Mouse (Mus musculus) brain, embryonic 14.5 days (tissue): ENCODE results near the gene Ttc30b. TPM values are rescaled to one million over a fixed set of nuclear protein-coding genes. Genes with fewer than 3 reads are reported as not detected.

Experiments used
- DNase-seq: peaks from one replicate; pipeline ENCODE4 v3.0.0-alpha.2; 2011; ENCODE audit warnings: low read depth
- CTCF ChIP-seq: fragments of 200-500 bp; IDR thresholded peaks from 2 replicates; pipeline ENCODE4 v1.5.1; 2012; ENCODE audit warnings: inconsistent platforms, mild to moderate bottlenecking, moderate library complexity, borderline replicate concordance; ENCODE audit not compliant: insufficient read depth, insufficient read length; ENCODE audit errors: extremely low read depth
- POLR2A ChIP-seq: fragments of 200-500 bp; IDR thresholded peaks from 2 replicates; pipeline ENCODE4 v1.6.1; 2012; ENCODE audit warnings: mild to moderate bottlenecking, inconsistent platforms, borderline replicate concordance; ENCODE audit not compliant: poor library complexity, insufficient read depth, insufficient read length, severe bottlenecking; ENCODE audit errors: extremely low read depth
- polyA plus RNA-seq: library from polyadenylated mRNA; depleted of rRNA; stranded (reverse); fragments of >200 nt; gene quantifications from 2 replicates; pipeline ENCODE4 v1.2.3, GENCODE M21; 2012; rRNA removed

Gene Ttc30b
- polyA plus RNA-seq, 1 experiment, result 13.5 TPM

- DNase-seq, result no peak
- TF ChIP-seq POLR2A (no peak), CTCF (no peak)
These were observed 9.2 kb downstream of the Ttc30b start for GRCm38 (mm10) chr2:75929141-75929540.

DNA sequence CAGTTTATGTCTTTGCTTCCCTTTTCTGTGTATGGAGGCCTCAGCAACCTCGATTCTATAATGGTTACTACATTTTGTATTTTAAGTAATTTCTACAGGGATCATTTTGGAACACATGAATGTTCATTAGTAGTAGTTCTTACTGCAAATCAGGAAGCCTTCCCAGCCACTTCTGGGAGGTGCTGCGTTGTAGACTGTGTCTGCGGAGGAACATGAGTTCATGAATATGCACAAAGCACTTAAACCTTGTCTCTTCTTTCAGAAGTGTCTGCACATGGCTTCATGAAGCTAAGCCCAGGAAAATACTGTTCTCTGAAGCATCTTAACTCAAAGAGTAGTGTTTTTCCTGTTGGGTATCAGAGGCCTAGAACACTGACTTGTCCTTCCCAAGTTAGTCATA is 10.4 kb downstream of the Ttc30b start:
- TF ChIP-seq CTCF, result no peak
- TF ChIP-seq POLR2A, result no peak

DNA sequence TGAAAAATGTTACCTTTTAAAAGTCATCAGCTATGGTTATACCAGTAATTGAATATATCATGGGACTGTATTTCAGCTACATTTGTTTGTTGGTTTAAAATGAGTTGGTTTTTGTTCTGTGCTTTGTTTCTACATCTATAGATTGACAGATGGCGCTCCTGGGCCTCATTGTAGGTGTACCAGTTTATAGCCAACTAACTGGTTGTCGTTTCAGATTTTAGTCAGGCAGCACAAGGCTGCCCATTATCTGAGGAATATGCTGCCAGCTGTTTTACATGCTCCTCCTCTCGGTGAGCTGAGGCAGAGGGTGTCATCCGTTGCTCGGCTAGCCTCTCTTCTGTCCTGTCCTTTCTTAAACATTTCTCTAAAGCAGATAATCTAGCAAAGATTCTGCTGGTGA is 12.3 kb downstream of the Ttc30b start:
- DNase-seq, result no peak
- TF ChIP-seq POLR2A, result no peak
- TF ChIP-seq CTCF, result no peak

More for the DNA sequence above, 10.4 kb downstream of the Ttc30b start:
- no peak for DNase-seq

GRCm38 (mm10) chr2:75923807-75924340 is 14.5 kb downstream of the Ttc30b start:
- TF ChIP-seq POLR2A (no peak), CTCF (no peak)
- peak; percentile 47 for DNase-seq

- no peak for DNase-seq
- TF ChIP-seq POLR2A (no peak), CTCF (no peak)
These were observed 23.3 kb downstream of the Ttc30b start for GRCm38 (mm10) chr2:75915040-75915439.

DNA sequence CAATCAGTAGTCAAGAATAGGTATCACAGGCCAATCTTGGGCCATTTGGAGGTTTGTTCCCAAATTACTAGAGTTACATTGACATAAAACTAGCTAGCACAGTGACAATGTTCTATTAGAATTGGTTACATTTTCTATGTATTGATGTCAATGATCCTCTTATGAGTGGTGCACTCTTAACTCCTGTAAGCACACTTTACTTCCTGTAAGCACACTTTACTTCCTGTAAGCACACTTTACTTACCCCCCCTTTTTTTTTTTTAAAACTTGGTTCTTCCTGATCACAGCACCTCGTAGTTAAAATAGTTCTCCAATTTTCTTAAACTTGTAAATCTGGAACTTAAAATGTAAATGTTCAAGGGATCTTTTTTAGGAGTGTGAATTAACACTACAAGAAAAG is 31.2 kb downstream of the Ttc30b start:
- no peak for DNase-seq
- TF ChIP-seq CTCF, result no peak
- TF ChIP-seq POLR2A, result no peak

DNA sequence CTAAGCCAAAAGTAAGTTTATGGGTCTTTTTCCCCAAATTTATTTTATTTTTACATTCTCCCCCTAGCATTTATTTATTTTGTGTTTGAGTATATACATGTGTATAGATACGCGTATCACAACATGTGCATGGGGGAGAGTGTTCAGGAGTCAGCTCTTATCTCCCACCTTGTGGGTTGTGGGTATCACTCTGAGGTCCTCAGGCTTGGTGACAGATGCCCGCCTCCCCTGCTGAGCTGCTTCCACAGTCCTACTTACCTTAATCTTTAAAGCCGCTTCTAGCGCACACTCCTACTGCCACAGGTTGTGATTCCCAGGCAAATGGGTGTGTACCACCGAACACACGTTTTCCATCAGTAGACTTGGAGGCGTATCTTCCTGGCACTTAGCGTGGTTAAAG is 36.5 kb downstream of the Ttc30b start:
- TF ChIP-seq CTCF, result no peak
- no peak for TF ChIP-seq POLR2A
- DNase-seq, result no peak

- no peak for DNase-seq
These were observed 38.1 kb downstream of the Ttc30b start for GRCm38 (mm10) chr2:75900281-75900680.

DNA sequence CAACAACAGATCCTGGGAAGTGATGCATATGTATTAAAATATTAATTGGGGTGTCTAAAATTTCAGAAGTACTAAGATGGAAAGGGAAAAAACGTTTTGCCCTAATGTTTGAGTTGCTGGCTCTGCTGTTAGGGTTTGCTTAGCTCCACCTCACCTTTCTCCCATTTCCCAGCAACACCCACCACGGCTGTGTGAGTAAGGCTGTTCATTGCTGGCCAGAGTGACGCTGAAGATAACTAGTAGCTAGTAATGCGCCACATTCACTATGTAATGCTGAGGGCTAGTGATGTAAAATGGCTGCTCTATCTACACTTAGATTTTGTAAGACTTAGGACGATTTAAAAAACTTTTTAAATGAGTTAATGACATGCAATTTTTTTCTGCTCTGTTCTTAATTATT is 42.7 kb downstream of the Ttc30b start:
- no peak for DNase-seq
- TF ChIP-seq CTCF, result no peak
- TF ChIP-seq POLR2A, result no peak

More at GRCm38 (mm10) chr2:75900281-75900680, 38.1 kb downstream of the Ttc30b start:
- no peak for TF ChIP-seq POLR2A
- no peak for TF ChIP-seq CTCF

- no peak for TF ChIP-seq POLR2A
- TF ChIP-seq CTCF, result no peak
- peak; percentile 35 for DNase-seq
These were observed 46.4 kb downstream of the Ttc30b start for GRCm38 (mm10) chr2:75891981-75892380.

Other genes with a start within 250 kb of the Ttc30b start
- 11.0 and 11.2 TPM in 2 replicates for gene Nfe2l2, start 233.9 kb downstream of the Ttc30b start, polyA plus RNA-seq
- gene Agps, start 106.4 kb downstream of the Ttc30b start, polyA plus RNA-seq, result 17.5 and 21.5 TPM in 2 replicates
- gene Ttc30a2, start 39.6 kb upstream of the Ttc30b start, polyA plus RNA-seq, result 0.83 and 1.2 TPM in 2 replicates
- gene Ttc30a1, start 43.4 kb upstream of the Ttc30b start, polyA plus RNA-seq, result 8.4 and 9.1 TPM in 2 replicates